In genomic region chr1:106933658-106934057, GRCm38 (mm10) we compare ENCODE assay signal across 40 mouse cellular contexts. TPM values are rescaled to one million over a fixed set of nuclear protein-coding genes. Genes with fewer than 3 reads are reported as not detected.
A peak's percentile ranks its signal among the peaks of the same experiment; 100 is the strongest.
DNase-seq lines count a peak whose midpoint lies in the region; ATAC-seq lines count a peak whose summit lies in the region.
"Had no signal": no experiment of that assay in that cellular context is flagged by ENCODE, and none has a peak within 500 bp of the region (broad histone marks: within the 10 kb centered on the region; RNA-seq: fewer than 3 reads in every experiment).

No protein-coding gene starts in this region.

- H3K27me3 ChIP-seq in heart, embryonic 11.5 days (ENCODE audit: control insufficient read depth, insufficient read depth, low read length) = no peaks in the 10 kb centered on the region
- H3K27me3 ChIP-seq: embryonic facial prominence, embryonic 13.5 days; hindbrain, embryonic 12.5 days; lung, embryonic 15.5 days; midbrain, embryonic 15.5 days; neural tube, embryonic 15.5 days had no signal

- no peaks in the 10 kb centered on the region for H3K9me3 ChIP-seq in heart, embryonic 11.5 days (replicated peaks; ENCODE audit: control insufficient read depth, low read length)
- H3K9me3 ChIP-seq: forebrain, embryonic 10.5 days; hindbrain, embryonic 12.5 days; lung, embryonic 15.5 days; midbrain, embryonic 10.5 days; midbrain, embryonic 15.5 days; neural tube, embryonic 15.5 days had no signal

- no peak overlapping the region for H3K4me3 ChIP-seq in heart, embryonic 11.5 days (ENCODE audit: low read depth, low read length)
- H3K4me3 ChIP-seq: embryonic facial prominence, embryonic 13.5 days; forebrain, embryonic 10.5 days; hindbrain, embryonic 12.5 days; lung, embryonic 15.5 days; midbrain, embryonic 10.5 days; midbrain, embryonic 15.5 days; neural tube, embryonic 15.5 days had no signal

- H3K4me2 ChIP-seq in heart, embryonic 11.5 days = no peak overlapping the region
- H3K4me2 ChIP-seq: embryonic facial prominence, embryonic 13.5 days; hindbrain, embryonic 12.5 days; lung, embryonic 15.5 days; midbrain, embryonic 15.5 days; neural tube, embryonic 15.5 days had no signal

- no peaks in the 10 kb centered on the region for H3K36me3 ChIP-seq in heart, embryonic 11.5 days (ENCODE audit: control insufficient read depth, insufficient read depth, low read length)
- H3K36me3 ChIP-seq: embryonic facial prominence, embryonic 13.5 days; forebrain, embryonic 10.5 days; hindbrain, embryonic 12.5 days; lung, embryonic 15.5 days; midbrain, embryonic 10.5 days; midbrain, embryonic 15.5 days; neural tube, embryonic 15.5 days had no signal

- peak; percentile 7 to 30 for DNase-seq in heart, adult 9 months (ENCODE audit: low spot score in 2 of 2)
- DNase-seq in MEL-GATA-1-ER (ENCODE audit: extremely low read depth, low read depth) = peak; percentile 72
- DNase-seq in adrenal gland, adult 18-20 months (ENCODE audit: low spot score in 2 of 2) = no peak
- DNase-seq in testis, postnatal 14 days (ENCODE audit: low spot score) = no peak
- no peak for DNase-seq in urinary bladder, adult 18-20 months (ENCODE audit: low spot score in 2 of 2)
- DNase-seq: adrenal gland, adult 8-10 months; cerebellum, adult 11-12 months; cerebellum, adult 9-11 months; gastrocnemius, postnatal 10 days; kidney, adult 8-10 months; kidney, postnatal 4 days; liver; lung, postnatal 4 days; right cerebral cortex, postnatal 25 days; spleen, adult 18-20 months; thymus, adult 18-20 months; thymus, postnatal 25 days had no signal

- no peaks in the 10 kb centered on the region for H3K4me1 ChIP-seq in heart, embryonic 11.5 days (ENCODE audit: control insufficient read depth, insufficient read depth, low read length)
- H3K4me1 ChIP-seq: forebrain, embryonic 10.5 days; hindbrain, embryonic 12.5 days; lung, embryonic 15.5 days; midbrain, embryonic 10.5 days; midbrain, embryonic 15.5 days; neural tube, embryonic 15.5 days had no signal

- no peak for ATAC-seq in heart, embryonic 11.5 days (replicated peaks; ENCODE audit: insufficient number of reproducible peaks, low FRiP score, low TSS enrichment)
- peak; percentile 60 to 73; a peak in 3 of 4 replicates for ATAC-seq in hematopoietic stem cell, adult 5-6 weeks (replicated peaks in 1 of 2; ENCODE audit: insufficient read depth in 1 of 2, low FRiP score in 2 of 2, low TSS enrichment in 1 of 2, low read depth in 1 of 2, poor library complexity in 2 of 2, severe bottlenecking in 2 of 2)
- ATAC-seq: activated CD4-positive, CD25-positive, alpha-beta regulatory T cell, adult 4 months; CD4-positive, CD25-positive, alpha-beta regulatory T cell, adult 4 months; forebrain, embryonic 16.5 days; hindbrain, postnatal 0 days; intestine, embryonic 16.5 days; midbrain, embryonic 15.5 days had no signal

- H3K9ac ChIP-seq in heart, embryonic 11.5 days (ENCODE audit: low read depth, low read length) = no peak overlapping the region
- H3K9ac ChIP-seq: embryonic facial prominence, embryonic 13.5 days; hindbrain, embryonic 12.5 days; lung, embryonic 15.5 days; midbrain, embryonic 15.5 days; neural tube, embryonic 15.5 days had no signal

- no peak overlapping the region for H3K27ac ChIP-seq in heart, embryonic 11.5 days (ENCODE audit: low read depth, low read length)
- H3K27ac ChIP-seq: embryonic facial prominence, embryonic 13.5 days; forebrain, embryonic 10.5 days; hindbrain, embryonic 12.5 days; hindbrain, postnatal 0 days; kidney, postnatal 0 days; lung, embryonic 15.5 days; midbrain, embryonic 10.5 days; midbrain, embryonic 15.5 days; neural tube, embryonic 15.5 days had no signal

RNA-seq across cellular contexts. Expression of gene Serpinb12, which starts 0.6 kb away (rescaled TPM):
- 0.18 and 0.24 TPM in 2 replicates for polyA plus RNA-seq in heart, embryonic 11.5 days (2014; fragmentation: Nextera tagmentation; extraction: Ambion mirVana)
- total RNA-seq in hematopoietic stem cell, adult 5-6 weeks (2017) = not detected in 2 replicates
- total RNA-seq in adrenal gland, adult 18-20 months (2021) = not detected
- total RNA-seq: adrenal gland, adult 8-10 months; heart, postnatal 25 days; hindbrain, postnatal 0 days; layer of hippocampus, adult 8-10 months; left cerebral cortex, postnatal 10 days had no signal
- polyA plus RNA-seq: activated CD4-positive, CD25-positive, alpha-beta regulatory T cell, adult 4 months; CD4-positive, CD25-positive, alpha-beta regulatory T cell, adult 4 months; forebrain, embryonic 10.5 days; forebrain, embryonic 16.5 days; hindbrain, embryonic 12.5 days; limb, embryonic 11.5 days; midbrain, embryonic 10.5 days; midbrain, embryonic 15.5 days had no signal

RNA-seq across cellular contexts. Expression of gene Serpinb13, which starts 47.1 kb away (rescaled TPM):
- not detected in 2 replicates for polyA plus RNA-seq in heart, embryonic 11.5 days (2014; fragmentation: Nextera tagmentation; extraction: Ambion mirVana)
- total RNA-seq in hematopoietic stem cell, adult 5-6 weeks (2017) = not detected in 2 replicates
- total RNA-seq in adrenal gland, adult 18-20 months (2021) = not detected
- total RNA-seq: gastrocnemius, postnatal 10 days; heart, postnatal 25 days; hindbrain, postnatal 0 days; layer of hippocampus, adult 8-10 months; layer of hippocampus, postnatal 25 days; left cerebral cortex, postnatal 10 days had no signal
- polyA plus RNA-seq: activated CD4-positive, CD25-positive, alpha-beta regulatory T cell, adult 4 months; CD4-positive, CD25-positive, alpha-beta regulatory T cell, adult 4 months; embryonic facial prominence, embryonic 13.5 days; forebrain, embryonic 10.5 days; forebrain, embryonic 16.5 days; gonadal fat pad, adult 2 months; heart, embryonic 14.5 days; hindbrain, embryonic 12.5 days; hindbrain, postnatal 0 days; intestine, embryonic 16.5 days; kidney, postnatal 0 days; limb, embryonic 11.5 days; liver, embryonic 16.5 days; lung, embryonic 15.5 days; midbrain, embryonic 10.5 days; midbrain, embryonic 15.5 days; neural tube, embryonic 15.5 days had no signal

Comparison
In these comparisons a context has a peak if more than half of its experiments do, and no peak if none do; other contexts are left out.
1. DNase-seq: peak in heart, adult 9 months (2 of 2) and MEL-GATA-1-ER (single experiment); none in adrenal gland, adult 18-20 months (0 of 2), testis, postnatal 14 days (single experiment) and urinary bladder, adult 18-20 months (0 of 2).